Mouse (Mus musculus) B cell, adult 2 months (primary cell): ENCODE measurements around the gene Ctf2.
"Not testable (repeated sequence)": the region's sequence is repeated elsewhere in the genome, so short reads cannot be mapped to it uniquely, and the experiment has no call there.

Experiments
- DNase-seq, 2 experiments: peaks; one replicate each; pipeline ENCODE4 v3.0.0; 2022

The Ctf2 gene

DNA sequence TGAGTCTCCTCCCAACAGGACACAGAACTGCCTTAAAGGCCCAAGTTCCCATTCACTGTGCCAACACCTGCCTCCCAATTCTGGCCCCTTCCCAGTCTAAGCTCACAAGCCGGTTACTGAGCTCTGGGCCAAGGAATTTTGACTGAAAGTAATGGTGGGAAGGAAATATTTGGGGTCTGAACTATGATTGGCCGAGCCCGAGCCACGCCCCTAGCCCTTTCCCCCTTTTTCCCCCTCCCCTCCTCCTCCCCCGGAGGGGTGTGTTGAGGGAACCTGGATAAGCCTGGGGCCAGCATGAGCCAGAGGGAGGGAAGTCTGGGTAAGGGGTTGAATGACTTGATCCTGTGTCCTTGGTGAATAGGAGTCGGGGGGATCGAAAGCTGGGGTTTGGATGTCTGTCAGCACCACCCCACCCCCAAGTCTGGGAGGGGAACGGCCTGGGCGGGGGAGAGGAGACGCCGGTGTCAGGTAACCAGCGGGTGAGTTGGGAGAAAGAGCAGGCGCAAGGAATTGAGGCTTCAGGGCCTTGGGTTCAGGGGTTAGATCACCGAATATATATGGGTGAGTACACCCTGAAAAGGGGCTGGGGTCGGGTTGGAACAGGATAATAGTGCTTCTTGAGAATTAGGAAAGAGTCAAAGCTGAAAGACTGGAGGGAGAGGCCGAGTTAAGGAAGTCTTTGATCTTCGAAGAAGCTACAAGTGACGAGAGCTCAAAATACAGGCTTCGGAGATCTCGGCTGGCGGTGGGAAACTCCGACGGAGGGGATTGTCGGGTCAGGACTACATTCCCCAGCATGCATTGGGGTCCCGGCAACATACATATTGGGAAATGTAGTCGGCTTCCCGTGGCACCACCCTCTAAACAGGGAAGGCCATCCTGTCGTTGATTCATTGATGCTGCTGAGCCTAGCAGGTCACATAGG is 19.2 kb downstream of the Ctf2 start, which contains the start of gene Ctf1:
Gene Ctf1 (plus strand): TSS at position 276 of the 925 bp plus-strand sequence.
- peak; percentile 57 to 66 for DNase-seq

DNA sequence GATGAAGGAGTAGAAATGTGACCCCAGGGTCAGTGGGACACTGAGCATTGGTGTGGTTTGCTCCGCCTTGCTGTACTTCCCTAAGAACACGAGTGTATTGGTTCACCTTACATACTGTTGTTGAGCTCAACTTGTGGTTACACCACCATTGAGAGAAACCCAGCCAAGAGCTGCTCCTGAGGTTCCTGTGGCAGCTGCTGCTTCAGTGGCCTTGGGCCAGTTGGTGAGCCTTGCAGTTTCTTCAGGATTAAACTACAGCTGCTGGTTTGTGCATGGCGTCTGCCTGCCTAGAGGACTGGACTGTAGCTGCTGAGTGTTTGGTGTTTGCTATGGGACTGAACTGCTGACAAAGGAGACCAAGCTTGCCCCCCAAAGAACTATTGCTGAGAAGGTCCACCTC is 20.5 kb downstream of the Ctf2 start:
- DNase-seq = no peak

DNA sequence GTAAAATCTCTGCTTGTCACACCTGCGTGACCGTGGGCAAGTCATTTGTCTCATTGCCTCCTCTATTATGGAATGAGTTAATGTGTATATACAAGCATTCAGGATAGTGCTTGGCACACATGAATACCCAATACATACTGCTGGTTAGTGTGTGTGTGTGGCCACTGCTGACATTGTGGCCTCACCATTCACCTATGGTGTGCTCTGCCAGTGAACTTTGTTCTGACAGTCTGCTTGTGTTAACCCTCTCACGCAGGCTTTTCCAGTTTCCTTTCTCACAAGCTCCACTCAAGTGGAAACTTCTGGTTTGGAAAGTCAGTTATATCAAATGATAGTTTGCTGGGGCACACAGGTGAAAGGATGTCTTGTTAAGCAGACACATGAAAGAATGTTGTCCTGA is 20.9 kb downstream of the Ctf2 start:
- no peak for DNase-seq

DNA sequence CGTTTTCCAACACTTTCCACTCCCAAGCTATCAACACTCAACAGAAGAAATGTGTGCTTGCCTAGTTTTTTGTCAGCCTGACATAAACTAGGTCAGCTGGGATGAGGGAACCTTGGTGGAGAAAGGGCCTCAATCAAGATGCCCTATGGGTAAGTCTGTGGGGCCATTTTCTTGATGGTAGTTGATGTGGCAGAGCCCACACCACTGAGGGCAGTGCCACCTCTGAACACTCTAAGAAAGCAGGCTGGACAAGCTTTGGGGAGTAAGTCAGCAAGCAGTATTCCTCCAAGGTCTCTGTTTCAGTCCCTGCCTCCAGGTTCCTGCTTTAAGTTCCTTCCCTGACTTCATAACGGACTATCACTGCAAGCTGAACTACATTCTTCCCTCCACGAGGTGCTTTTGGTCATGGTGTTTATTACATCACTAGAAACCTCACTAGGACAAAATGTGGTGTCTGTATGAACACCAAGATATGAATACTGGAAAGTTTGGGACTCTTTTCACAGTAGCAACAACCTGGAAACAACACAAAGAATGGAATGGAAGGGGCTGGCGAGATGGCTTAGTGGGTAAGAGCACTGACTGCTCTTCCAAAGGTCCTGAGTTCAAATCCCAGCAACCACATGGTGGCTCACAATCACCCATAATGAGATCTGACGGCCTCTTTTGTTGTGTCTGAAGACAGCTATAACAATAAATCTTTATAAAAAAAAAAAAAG is 22.5 kb downstream of the Ctf2 start:
- no peak for DNase-seq

DNA sequence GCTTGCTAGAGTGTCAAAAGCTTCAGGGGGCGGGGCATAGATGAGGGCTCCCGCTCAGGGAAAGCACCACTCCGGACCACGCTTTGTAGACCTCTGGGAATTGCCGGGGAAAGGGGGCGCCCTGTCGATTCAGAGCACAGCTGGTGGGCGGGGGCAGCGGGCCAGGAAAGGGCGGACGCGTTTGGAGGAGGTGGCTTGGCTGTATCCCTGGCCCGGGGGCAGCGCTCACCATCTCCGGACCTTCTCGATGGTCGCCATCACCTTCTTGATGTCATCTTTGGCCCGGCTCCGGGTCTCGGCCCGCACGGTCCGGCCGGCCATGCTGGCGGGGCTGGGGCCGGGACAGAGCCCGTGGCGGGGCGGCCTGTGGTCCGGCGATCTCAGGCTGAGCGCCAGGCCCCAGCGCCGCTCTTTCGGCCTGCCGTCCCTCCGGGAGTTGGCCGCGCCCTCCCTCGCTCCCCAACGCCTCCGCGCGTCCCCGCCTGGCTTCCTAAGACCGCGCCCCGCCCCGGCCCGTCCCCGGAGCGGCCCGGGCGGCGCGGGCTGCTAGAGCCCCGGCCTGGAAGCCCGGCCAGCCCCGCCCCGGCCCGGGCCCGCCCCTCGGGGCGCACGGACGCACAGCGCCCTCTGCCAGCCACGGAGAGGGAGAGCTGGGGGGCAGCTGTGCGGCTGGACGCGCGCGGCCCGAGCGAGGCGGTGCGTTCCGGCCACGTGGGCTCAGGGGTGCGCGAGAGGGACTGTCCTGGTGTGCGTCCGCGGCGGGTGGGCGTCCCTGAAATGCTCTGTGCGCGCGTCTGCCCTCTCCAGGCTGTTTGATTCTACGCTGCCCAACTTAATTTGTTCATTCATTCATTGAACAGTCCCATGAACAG is 23.5 kb downstream of the Ctf2 start, which contains the start of gene Bcl7c:
Gene Bcl7c (minus strand): TSS at position 727 of the 872 bp plus-strand sequence.
- peak; percentile 85 to 89 for DNase-seq

DNA sequence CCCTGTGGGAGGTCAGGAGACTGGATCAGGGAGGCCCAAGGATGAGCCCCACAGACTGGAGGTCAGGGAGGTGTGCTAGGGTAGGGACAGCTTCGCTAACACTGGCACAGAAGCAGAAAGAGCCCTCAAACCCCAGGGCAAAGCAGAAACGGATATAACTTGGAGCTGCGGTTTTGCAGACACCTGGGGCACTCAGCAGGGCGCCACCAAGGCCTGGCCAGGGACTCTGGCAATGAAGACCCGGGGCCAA is 24.1 kb downstream of the Ctf2 start:
- peak in 1 of 2 experiments; percentile 81 for DNase-seq

DNA sequence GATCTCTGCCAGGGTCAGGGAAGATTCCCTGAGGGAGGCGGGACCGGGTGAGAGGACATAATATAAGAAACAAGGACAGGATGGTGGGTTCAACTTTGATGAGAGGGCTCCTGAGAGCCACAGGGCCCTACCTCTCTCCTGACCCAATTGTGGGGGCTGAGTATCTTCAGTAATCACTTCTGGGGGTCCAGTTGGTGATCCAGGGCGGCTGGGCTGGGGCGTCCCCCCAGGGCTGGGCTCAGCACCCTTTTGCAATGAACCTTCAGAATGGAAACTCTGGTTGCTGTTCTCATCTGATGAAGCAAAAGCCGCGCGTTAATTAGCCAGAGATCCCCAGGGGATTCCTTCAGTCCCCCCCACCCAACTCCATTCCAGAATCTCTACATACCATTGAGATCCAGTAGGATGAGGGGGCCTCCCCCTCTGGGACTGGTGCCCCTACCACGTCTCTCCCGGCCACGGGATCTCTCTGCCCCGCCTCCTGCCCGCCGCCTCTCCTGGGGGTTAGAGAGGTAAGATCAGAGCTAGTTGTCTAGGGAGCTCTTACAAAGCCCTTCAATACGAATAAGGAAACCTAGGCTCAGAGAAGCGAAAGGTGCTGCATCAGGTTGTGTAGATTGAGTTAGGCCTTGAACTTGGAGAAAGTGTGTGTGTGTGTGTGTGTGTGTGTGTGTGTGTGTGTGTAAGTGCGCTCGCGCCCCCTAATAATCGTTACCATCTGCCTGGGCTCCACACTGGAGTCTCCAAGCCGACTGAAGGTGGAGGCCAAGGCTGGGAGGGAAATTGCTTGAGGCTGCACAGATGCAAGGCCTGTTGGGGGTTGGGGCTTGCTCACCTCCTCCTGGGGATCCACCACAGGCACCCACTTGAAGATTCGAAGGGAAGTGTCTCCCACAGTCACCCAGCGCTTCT is 24.7 kb downstream of the Ctf2 start:
- DNase-seq = peak; percentile 6 to 12

DNA sequence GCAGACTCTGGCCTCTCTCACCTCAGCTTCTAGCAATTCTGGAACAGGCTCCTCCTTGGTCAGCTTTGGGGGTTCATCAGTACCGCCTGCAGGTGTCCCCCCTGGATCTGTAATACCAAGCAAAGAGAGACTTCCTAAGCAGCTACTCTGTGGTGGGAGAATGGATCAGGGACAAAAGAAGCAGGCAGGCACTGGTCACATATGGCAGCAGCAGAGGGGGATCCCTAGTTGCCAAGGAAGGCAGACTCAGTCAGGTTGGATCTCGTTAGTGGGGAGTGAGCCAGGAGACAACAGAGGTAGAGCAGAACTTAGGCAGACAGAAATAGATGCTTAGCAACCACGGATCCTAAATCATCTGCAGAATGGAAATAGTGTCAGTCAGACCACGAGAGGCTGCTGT is 26.3 kb downstream of the Ctf2 start:
- no peak for DNase-seq

DNA sequence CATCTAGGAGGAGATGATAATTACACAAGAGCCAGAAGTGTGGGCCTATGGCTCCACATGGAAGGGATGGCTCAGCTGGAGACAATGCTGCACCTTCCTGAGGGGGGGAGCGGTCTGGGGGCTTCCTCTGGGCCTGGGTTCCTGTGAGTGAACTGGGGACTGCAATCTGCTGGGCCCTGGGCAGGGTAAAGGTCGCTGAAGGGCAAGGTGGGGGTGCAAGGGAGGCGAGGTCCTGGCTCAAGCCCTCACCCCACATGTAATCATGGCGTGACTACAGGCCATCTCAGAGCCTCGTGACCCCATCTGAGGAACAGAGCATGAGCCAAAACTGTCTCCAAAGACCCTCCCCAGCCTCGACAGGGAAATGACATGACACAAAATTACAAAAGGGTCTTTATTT is 27.4 kb downstream of the Ctf2 start:
- DNase-seq = no peak

DNA sequence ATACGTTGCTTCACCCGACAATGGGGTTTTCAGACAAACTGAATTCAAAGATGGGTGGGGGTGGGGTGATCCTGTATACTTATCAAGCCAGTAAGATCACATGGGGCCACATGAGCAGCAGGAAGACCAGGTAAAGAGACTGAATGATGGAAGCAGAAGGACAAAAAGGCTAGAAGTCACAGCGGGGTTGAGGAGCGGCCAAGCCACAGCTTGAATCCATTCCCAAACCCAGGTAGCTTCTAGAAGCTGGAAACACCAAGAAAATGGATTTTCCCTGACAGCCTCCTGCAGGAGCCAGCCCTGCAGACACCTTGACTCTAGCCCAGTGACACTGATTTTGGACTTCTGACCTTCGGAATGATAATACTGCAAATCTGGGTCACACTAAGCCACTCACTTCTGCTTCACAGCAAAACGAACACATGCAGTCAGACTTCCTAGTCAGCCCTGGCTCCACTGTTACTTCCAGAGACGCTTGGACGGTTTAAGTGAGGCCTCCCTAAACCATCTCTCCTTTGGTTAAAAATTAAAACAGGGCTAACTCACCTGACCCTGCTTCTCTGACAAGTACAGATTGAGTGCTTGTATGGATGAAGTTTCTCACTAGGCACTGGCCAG is 28.3 kb downstream of the Ctf2 start:
- no peak for DNase-seq

DNA sequence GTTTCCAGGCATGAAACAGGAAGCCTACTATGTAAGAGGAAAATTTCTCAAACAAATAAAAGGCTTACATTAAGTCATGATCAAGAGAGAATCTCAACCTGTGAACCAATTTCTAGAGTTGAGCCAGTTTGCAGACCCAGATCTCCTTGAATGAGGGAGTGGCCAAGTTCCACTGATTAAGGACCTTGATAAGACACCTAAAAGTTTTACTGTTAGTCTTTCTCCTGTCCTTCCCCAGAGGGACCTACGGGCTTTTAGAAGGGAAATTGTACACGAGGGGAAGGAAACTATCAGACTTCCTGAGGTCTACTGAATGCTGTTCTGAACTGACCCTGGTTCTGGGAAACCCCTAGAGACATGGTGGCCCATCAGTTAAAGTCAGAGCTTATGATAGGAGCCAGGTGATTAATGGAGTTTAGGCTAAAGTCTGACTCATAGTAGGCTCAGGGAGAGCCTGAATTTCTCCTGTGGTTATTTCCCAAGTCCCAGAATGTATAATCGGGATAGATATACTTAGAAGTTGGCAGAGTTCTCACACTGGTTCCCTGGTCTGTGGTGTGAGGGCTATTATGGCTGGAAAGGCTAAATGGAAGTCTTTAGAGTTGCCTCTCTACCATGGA is 31.1 kb downstream of the Ctf2 start:
- no peak for DNase-seq

DNA sequence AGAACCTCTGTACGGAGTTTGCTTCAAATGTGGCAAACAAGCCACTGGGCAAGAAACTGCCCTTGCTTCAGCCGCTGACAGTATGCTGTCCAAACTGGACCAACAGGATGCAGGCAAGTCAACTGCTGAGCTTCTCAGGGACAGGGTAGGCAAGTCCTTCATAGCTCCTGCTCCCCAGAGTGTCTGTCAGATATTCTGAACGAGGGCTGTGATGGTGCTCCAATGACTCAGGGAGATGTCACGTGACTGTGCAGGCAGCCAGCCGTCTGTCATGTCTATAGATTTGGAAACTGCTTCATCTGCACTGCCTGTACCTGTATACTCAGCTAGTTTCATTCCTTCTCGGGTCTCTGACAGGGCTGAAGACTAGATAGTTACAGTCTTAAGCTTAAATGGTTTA is 33.0 kb downstream of the Ctf2 start:
- DNase-seq = no peak

DNA sequence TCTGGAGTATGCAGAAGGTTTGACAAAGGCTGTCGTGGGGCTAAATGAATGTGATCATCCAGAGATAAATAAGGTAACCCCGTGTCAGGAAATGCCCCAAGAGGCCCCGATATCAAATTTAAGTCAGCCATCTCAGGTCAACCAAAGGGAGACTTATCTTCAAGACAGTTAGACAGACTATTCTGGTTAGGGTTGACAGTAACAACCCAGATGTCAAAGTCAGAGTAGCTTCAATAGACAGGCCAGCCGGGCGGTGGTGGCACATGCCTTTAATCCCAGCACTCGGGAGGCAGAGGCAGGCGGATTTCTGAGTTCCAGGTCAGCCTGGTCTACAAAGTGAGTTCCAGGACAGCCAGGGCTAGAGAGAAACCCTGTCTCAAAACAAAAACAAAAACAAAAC is 38.2 kb downstream of the Ctf2 start:
- not testable (repeated sequence) for DNase-seq

DNA sequence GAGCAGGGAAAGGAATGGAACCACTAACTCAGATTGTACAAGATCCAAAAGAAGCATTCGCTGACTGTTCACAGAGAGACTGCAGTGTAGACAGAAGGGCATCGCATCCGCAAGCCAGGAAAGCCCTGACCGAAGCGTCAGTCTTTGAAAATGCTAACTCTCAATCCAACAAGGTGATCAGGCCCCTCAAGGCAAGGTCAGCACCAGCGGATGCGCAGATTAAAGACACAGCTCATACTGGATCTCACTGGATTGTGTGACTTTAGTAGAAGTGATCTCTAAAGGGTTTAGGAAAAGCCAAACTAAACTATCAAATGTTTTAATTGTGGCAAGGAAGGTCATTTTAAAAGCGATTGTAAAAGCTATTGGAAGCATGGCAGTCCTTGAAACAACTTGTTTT is 38.7 kb downstream of the Ctf2 start:
- DNase-seq = no peak

DNA sequence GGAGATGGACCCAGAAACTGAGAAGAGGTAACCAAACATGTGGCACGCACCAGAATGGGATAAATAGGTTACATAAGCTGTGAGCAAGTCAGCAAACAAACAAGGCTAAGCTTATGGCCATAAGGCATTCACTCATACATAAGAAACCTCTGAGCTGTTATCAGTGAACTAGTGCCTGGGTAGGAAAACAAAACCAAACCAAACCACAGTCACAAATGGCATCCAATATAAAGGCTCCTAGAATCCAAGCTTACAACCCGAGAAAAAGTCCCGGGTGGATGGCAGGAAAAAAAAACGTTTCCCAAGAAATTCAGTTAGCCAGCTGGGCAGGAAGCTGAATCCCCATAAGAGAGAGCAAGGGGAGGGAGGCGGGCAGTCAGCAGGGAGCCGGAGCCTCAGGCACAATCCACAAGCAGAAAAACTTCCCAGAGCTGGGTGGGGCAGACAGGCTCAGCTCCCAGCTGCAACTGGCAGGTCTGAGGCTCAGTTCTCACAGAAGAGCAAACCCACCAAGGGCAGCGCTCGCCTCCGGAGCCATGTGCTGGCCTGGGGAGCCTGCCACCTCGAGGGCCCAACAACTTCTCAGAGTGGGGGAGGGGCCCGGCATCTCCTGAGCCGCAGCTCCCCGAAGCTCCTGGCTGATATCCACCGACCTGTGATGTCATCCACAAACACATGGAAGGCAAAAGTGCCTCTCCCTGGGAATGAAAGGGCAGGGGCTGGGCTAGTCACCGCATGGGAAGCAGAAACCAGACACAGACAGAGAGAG is 40.6 kb downstream of the Ctf2 start:
- DNase-seq = no peak

DNA sequence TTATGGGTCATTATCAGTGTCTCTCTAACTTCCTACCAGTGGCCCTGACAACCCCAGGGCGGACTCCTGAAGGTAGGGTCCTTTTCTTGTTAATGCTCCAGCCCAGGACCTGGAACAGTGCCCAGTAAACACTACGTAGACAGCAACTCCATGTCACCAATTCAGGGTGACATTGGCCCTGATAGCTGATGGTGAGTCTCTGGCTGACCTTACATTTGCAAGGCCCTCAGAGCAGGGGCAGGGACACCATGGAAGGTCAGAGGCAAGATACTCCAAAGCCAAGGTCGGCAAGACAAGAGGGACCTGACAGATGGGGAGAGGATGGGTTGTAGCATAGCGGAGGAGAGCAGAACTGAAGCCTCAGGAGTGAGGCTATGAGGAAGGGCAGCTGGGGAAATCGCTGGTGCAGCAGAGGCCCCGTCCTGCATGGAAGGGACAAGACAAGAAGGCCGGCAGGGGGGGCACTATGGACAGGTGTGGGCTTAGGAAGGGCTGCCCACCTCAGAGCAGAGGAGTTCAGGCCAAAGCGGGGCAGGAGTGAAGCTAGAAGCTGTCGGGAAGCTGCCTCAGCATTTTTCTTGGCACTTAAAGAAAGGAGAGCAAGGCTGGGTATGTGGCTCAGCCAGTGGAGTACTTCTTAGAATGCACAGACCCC is 42.2 kb downstream of the Ctf2 start:
- DNase-seq = no peak

DNA sequence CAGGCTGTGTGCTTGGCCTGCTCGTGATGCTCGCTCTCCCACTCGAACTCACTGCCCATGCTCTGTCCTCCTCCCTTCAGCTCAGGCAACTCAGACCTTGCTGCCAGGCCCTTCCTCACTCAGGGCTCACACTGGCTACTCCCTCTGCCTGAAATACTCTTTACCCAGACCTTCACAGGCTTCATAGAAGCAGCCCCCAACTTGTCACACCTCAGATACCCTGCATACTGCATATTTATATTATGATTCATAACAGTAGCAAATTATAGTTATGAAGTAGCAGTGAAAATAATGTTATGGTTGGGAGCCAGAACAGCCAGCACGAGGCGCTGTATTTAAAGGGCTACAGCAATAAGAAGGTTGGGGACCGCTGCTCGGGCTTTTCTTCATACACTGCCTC is 43.0 kb downstream of the Ctf2 start:
- DNase-seq = no peak

DNA sequence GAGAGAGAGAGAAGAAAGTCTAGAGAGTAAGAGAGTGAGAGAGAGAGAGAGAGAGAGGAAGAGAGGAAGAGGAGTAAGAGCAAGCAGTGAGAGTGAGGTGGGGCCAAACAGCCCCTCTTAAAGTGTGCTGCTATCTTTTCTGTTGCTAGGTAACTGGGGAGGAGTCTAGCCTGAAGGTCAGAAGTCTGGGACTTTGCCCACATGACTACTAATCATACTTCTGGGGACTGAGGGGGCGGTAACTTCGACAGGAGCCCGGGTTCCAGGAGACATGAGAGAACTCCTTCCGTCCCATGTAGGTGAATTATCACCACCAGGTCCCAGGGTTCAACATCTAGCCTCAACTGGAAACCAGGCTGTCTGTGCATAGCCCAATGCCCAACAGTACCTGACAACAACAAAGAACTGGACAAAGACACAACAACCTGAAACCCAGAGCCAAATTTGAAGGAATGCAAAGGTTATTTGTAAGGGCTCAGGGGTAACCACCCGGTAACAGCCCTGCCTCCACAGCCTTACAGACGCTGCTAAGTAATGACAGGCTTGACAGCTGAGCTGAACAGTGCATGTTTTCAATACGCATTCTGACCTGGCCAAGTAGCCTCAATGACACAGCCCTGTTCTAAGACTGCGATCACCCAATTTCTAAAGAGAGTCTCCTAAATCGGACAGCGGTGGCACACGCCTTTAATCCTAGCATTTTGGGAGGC is 45.1 kb downstream of the Ctf2 start:
- DNase-seq = no peak

DNA sequence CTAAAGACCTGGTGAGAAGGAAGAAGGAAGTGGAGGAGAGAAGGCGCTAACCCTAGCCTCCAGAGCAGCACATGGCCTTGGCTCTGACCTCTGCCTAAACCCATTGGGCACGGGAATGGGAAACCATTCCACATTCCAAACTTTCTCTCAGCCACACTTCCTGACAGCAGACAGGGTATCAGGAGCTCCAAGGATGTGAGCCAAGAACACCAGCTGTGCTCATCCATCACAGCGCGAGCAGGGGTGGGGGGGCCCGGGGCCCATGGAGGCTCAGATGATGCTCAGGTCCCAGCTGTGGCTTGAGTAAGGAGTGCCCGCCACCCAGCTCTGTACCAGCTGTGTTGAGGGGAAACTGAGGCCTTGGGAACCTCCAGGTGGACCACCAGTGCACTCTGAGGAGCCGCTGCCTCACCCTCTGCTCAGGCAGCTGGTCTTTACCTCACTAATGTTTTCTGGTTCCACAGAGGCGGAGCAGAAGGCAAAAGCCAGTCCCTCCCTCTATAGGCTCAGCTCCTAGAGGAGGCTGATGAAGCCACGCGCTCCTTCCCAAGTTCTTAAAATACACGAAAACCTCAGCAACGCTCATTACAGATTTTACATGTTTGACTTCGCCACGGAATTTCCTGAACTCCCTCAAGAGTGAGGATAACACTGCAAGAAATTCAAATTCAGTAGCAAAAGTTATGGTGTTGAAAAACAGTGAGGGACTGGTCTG is 46.5 kb downstream of the Ctf2 start:
- no peak for DNase-seq
